Mouse (Mus musculus): ENCODE measurements around the gene Fgf6. TPM values are rescaled to one million over a fixed set of nuclear protein-coding genes. Genes with fewer than 3 reads are reported as not detected.

The Fgf6 gene
- not detected for polyA plus RNA-seq (2017; shearing (Covaris generic))

DNA sequence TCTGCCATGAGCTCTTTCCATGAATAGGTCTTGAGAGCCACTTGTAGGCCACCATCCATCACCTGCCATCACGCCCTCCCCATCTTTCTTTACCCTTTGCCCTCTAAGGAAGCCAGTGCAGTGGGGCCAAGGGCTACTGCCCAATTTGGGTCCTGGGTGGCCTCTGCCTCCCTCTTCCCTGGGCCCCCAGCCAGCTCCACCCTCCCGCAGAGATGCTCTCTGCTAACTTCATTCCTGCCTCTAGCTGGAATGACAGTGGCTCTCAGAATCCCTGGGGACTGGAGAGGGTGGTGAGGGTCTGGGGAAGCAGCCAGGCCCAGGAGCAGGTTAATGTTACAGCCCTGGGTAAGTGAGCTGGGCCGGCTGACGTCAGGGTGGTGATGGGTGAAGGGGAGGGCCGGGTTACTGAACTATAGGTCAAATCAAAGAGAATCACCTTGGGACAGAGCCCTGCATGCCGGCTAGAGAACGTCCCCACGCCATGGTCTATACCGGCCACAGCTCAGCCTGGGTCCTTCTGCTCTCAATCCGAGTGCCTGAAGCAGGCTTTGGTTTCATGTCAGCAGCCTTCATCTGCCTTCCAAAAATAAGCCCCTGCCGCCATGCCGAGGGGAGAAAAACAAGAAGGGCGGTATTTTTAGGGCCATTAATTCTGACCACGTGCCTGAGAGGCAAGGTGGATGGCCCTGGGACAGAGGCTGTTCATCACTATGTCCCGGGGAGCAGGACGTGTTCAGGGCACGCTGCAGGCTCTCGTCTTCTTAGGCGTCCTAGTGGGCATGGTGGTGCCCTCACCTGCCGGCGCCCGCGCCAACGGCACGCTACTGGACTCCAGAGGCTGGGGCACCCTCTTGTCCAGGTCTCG lies at the start of gene Fgf6:
Gene Fgf6 (plus strand): TSS at position 681 of the 865 bp plus-strand sequence.

DNA sequence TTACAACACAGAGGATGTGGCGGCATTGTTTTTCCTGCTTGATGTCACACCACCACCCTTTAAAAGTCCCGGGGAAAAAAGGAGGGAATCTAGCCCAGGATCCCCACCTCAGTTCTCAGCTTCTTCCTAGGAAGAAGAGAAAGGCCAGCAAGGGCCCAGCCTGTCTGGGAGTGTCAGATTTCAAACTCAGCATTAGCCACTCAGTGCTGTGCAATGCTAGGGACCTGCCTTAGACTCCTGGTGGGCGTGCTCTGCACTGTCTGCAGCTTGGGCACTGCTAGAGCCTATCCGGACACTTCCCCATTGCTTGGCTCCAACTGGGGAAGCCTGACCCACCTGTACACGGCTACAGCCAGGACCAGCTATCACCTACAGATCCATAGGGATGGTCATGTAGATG lies 57.4 kb downstream of the Fgf6 start, which contains the start of gene Fgf23:
Gene Fgf23 (plus strand): TSS at position 86 of the 400 bp plus-strand sequence.

Other genes starting within 250 kb of the Fgf6 start
- gene Ndufa9, start 166.4 kb upstream of the Fgf6 start, polyA plus RNA-seq (2017; shearing (Covaris generic)) = 151 TPM
- not detected for gene Akap3, start 162.5 kb upstream of the Fgf6 start, polyA plus RNA-seq (2017; shearing (Covaris generic))
- 0.85 TPM for gene Dyrk4, start 93.7 kb upstream of the Fgf6 start, polyA plus RNA-seq (2017; shearing (Covaris generic))
- 3.4 TPM for gene Rad51ap1, start 76.0 kb upstream of the Fgf6 start, polyA plus RNA-seq (2017; shearing (Covaris generic))
- 10.0 TPM for gene D6Wsu163e, start 75.6 kb upstream of the Fgf6 start, polyA plus RNA-seq (2017; shearing (Covaris generic))
- not detected for gene Fgf23, start 57.3 kb downstream of the Fgf6 start, polyA plus RNA-seq (2017; shearing (Covaris generic))
- gene Tigar, start 94.0 kb downstream of the Fgf6 start, polyA plus RNA-seq (2017; shearing (Covaris generic)) = 6.1 TPM
- gene Ccnd2, start 136.6 kb downstream of the Fgf6 start, polyA plus RNA-seq (2017; shearing (Covaris generic)) = 1,231 TPM

Data from CD4-positive, CD25-positive, alpha-beta regulatory T cell (primary cell).